Mouse (Mus musculus) CH12.LX (cell line): ENCODE results near the gene Pbld1. TPM values are rescaled to one million over a fixed set of nuclear protein-coding genes. Genes with fewer than 3 reads are reported as not detected.

Experiments
- DNase-seq: peaks from one replicate; pipeline ENCODE4 v3.0.0-alpha.2; 2013; ENCODE audit errors: extremely low read depth
- H3K27ac ChIP-seq: 2 replicates; pipeline ENCODE4 v1.5.1; 2012; ENCODE audit warnings: low read depth, mild to moderate bottlenecking, control low read depth, moderate library complexity; ENCODE audit not compliant: insufficient read depth
- H3K27me3 ChIP-seq: replicated peaks from 2 replicates; pipeline ENCODE3; 2012; ENCODE audit warnings: inconsistent platforms
- H3K36me3 ChIP-seq, 2 experiments: replicated peaks in 1 of 2; 2 replicates each; pipeline versions ENCODE3 to v1.6.1; 2012; ENCODE audit warnings: inconsistent platforms in 1 of 2, low read length in 1 of 2, mild to moderate bottlenecking in 1 of 2, mixed read lengths in 1 of 2, moderate library complexity in 1 of 2; ENCODE audit not compliant: control insufficient read depth in 1 of 2, insufficient read depth in 1 of 2
- H3K4me1 ChIP-seq, 2 experiments: 2 replicates each; pipeline ENCODE4 v1.6.1; 2012; ENCODE audit warnings: inconsistent platforms in 1 of 2, moderate library complexity in 1 of 2; ENCODE audit not compliant: insufficient read depth in 2 of 2, control insufficient read depth in 1 of 2
- H3K4me2 ChIP-seq: 2 replicates; pipeline ENCODE4 v1.6.1; 2012; ENCODE audit warnings: low read depth, mild to moderate bottlenecking, control low read depth; ENCODE audit not compliant: poor library complexity, insufficient read depth, severe bottlenecking
- H3K4me3 ChIP-seq, 3 experiments: fragments of 150-350 bp in 1 of 3; sonication (generic) in 1 of 3; replicated peaks in 1 of 3; 2 replicates each; pipeline versions ENCODE3 to v1.5.1; 2011 to 2012; ENCODE audit warnings: low read depth in 2 of 3, low read length in 2 of 3, mild to moderate bottlenecking in 2 of 3, moderate library complexity in 2 of 3, control low read depth in 1 of 3, improper control_type of control experiment in 1 of 3, inconsistent platforms in 1 of 3, mixed read lengths in 1 of 3; ENCODE audit not compliant: poor library complexity in 1 of 3
- H3K79me2 ChIP-seq: replicated peaks from 2 replicates; pipeline ENCODE4 v1.6.1; 2012; ENCODE audit warnings: mild to moderate bottlenecking, moderate library complexity; ENCODE audit not compliant: control insufficient read depth, poor library complexity, insufficient read depth, severe bottlenecking; ENCODE audit errors: extremely low read depth
- H3K9ac ChIP-seq: 2 replicates; pipeline ENCODE4 v1.6.1; 2012; ENCODE audit warnings: low read depth, mild to moderate bottlenecking, control low read depth, moderate library complexity; ENCODE audit not compliant: insufficient read depth
- H3K9me3 ChIP-seq: replicated peaks from 2 replicates; pipeline ENCODE3; 2012; ENCODE audit warnings: low read length, inconsistent platforms, mixed read lengths
- BHLHE40 ChIP-seq: IDR thresholded peaks from 2 replicates; pipeline ENCODE4 v1.6.1; 2011; ENCODE audit warnings: mild to moderate bottlenecking, low read depth, low read length, improper control_type of control experiment
- CHD1 ChIP-seq: IDR thresholded peaks from 2 replicates; pipeline ENCODE4 v1.6.1; 2012; ENCODE audit warnings: low read depth, low read length, improper control_type of control experiment, inconsistent platforms
- CTCF ChIP-seq, 2 experiments: IDR thresholded peaks in 1 of 2; conservative IDR thresholded peaks in 1 of 2; 2 replicates each; pipeline ENCODE4 v1.5.1; 2011 to 2012; ENCODE audit warnings: low read depth in 2 of 2, low read length in 2 of 2, improper control_type of control experiment in 1 of 2, inconsistent platforms in 1 of 2, mild to moderate bottlenecking in 1 of 2, moderate library complexity in 1 of 2
- ELF1 ChIP-seq: IDR thresholded peaks from 2 replicates; pipeline ENCODE4 v1.6.1; 2014; ENCODE audit warnings: low read depth, mild to moderate bottlenecking, inconsistent platforms, low read length, improper control_type of control experiment
- GABPA ChIP-seq: IDR thresholded peaks from 2 replicates; pipeline ENCODE4 v1.6.1; 2012; ENCODE audit warnings: low read depth, low read length, improper control_type of control experiment, inconsistent platforms; ENCODE audit not compliant: insufficient replicate concordance
- IRF4 ChIP-seq: IDR thresholded peaks from 2 replicates; pipeline ENCODE4 v1.6.1; 2014; ENCODE audit warnings: low read depth, mild to moderate bottlenecking, inconsistent platforms, low read length, improper control_type of control experiment
- MAFK ChIP-seq: IDR thresholded peaks from 2 replicates; pipeline ENCODE4 v1.6.1; 2011; ENCODE audit warnings: low read length, improper control_type of control experiment; ENCODE audit not compliant: insufficient replicate concordance
- MAX ChIP-seq: IDR thresholded peaks from 2 replicates; pipeline ENCODE4 v1.6.1; 2011; ENCODE audit warnings: low read length, improper control_type of control experiment
- MYC ChIP-seq: IDR thresholded peaks from 2 replicates; pipeline ENCODE4 v1.6.1; 2011; ENCODE audit warnings: low read depth, mild to moderate bottlenecking, improper control_type of control experiment, low read length
- NELFE ChIP-seq: IDR thresholded peaks from 2 replicates; pipeline ENCODE4 v1.6.1; 2011; ENCODE audit warnings: low read depth, low read length, improper control_type of control experiment
- NRF1 ChIP-seq: IDR thresholded peaks from 2 replicates; pipeline ENCODE4 v1.6.1; 2014; ENCODE audit warnings: low read depth, mild to moderate bottlenecking, inconsistent platforms, low read length, improper control_type of control experiment, moderate library complexity
- PAX5 ChIP-seq: IDR thresholded peaks from 2 replicates; pipeline ENCODE4 v1.6.1; 2012; ENCODE audit warnings: low read length, inconsistent platforms, mixed read lengths
- POLR2AphosphoS2 ChIP-seq: IDR thresholded peaks from 2 replicates; pipeline ENCODE4 v1.6.1; 2011; ENCODE audit warnings: low read depth, low read length, improper control_type of control experiment
- SMC3 ChIP-seq: IDR thresholded peaks from 2 replicates; pipeline ENCODE4 v1.6.1; 2011; ENCODE audit warnings: low read depth, low read length, improper control_type of control experiment
- ZC3H11A ChIP-seq: IDR thresholded peaks from 2 replicates; pipeline ENCODE4 v1.6.1; 2012; ENCODE audit warnings: low read depth, mild to moderate bottlenecking, inconsistent platforms, low read length, improper control_type of control experiment
- dilution Hi-C: fragments of 300-500 bp; cut with MboI; formaldehyde crosslinking; loops from 2 replicates; pipeline ENCODE4 v1.14.3; 2020; ENCODE audit warnings: low sequenced_read_pairs; ENCODE audit not compliant: extremely low pct_unique_long_range_greater_than_20kb, extremely low pct_ligation_motif_present
- in situ Hi-C: fragments of 300-500 bp; cut with MboI; formaldehyde crosslinking; loops from 3 replicates; pipeline ENCODE4 v1.14.3; 2019; ENCODE audit warnings: low sequenced_read_pairs, low pct_ligation_motif_present, low pct_unique_long_range_greater_than_20kb, mixed read lengths
- polyA plus RNA-seq: library from polyadenylated mRNA; unstranded; fragments of >175 nt; gene quantifications from 2 replicates; pipeline ENCODE4 v1.2.1, GENCODE M21; 2012; ENCODE audit warnings: low read depth; ENCODE audit not compliant: insufficient read length
- total RNA-seq, 2 experiments: library from RNA; depleted of rRNA; stranded (reverse); fragments of 300-350 nt in 1 of 2; fragments of >200 nt in 1 of 2; gene quantifications; 2 replicates each; pipeline ENCODE4 v1.2.3; 2012 to 2014

The Pbld1 gene
- total and polyA plus RNA-seq, 3 experiments, result 0.04 to 0.49 TPM; not detected in 1

GRCm38 (mm10) chr10:63096757-63097156 lies 36.8 kb downstream of the Pbld1 start:
- Histone ChIP-seq H3K27me3 (no peaks in the 10 kb centered on the region), H3K79me2 (no peaks in the 10 kb centered on the region), H3K36me3 (no peaks in the 10 kb centered on the region), H3K9ac (no peak overlapping the region), H3K9me3 (no peaks in the 10 kb centered on the region), H3K27ac (no peak overlapping the region), H3K4me1 (peaks cover 0 to 4% of the 10 kb centered on the region in 2 experiments; a peak in 2 of 4 replicates), H3K4me3 (no peak overlapping the region), H3K4me2 (no peak overlapping the region)
- in situ Hi-C loops (no loop called here), dilution Hi-C loops (no loop called here)
- TF ChIP-seq MAX (no peak), POLR2AphosphoS2 (no peak), ZC3H11A (no peak), GABPA (no peak)
- TF ChIP-seq, all 38 proteins: peak for 0
- no peak for DNase-seq

GRCm38 (mm10) chr10:63098191-63098590 lies 38.2 kb downstream of the Pbld1 start:
- in situ Hi-C loops (no loop called here), dilution Hi-C loops (no loop called here)
- DNase-seq, result no peak
- no peak overlapping the region for H3K4me3 ChIP-seq
- no peak overlapping the region for H3K27ac ChIP-seq
- no peak overlapping the region for H3K9ac ChIP-seq
- H3K27me3 ChIP-seq, result no peaks in the 10 kb centered on the region
- no peaks in the 10 kb centered on the region for H3K9me3 ChIP-seq
- H3K36me3 ChIP-seq, result no peaks in the 10 kb centered on the region
- H3K4me2 ChIP-seq, result no peak overlapping the region
- TF ChIP-seq SMC3 (no peak), PAX5 (no peak), CHD1 (no peak), MAX (no peak), CTCF (conservative IDR thresholded peaks at IDR 0.05 in 1 of 2, IDR thresholded peaks at IDR 0.05 in 1 of 2; ENCODE audit: low read depth in 2 of 2, low read length in 2 of 2) (no peak), IRF4 (no peak), MAFK (no peak), NELFE (no peak), MYC (no peak)
- peaks cover 0 to 8% of the 10 kb centered on the region in 2 experiments; a peak in 2 of 4 replicates for H3K4me1 ChIP-seq
- H3K79me2 ChIP-seq, result no peaks in the 10 kb centered on the region

GRCm38 (mm10) chr10:63099521-63099920 lies 39.6 kb downstream of the Pbld1 start, which contains the start of gene Atoh7:
TSS of gene Atoh7 (plus strand) at chr10:63099651.
- Histone ChIP-seq H3K9ac (no peak within 1 kb of the TSS), H3K27me3 (no peaks in the 10 kb centered on the region)
- in situ Hi-C loops, result no loop called here

More at GRCm38 (mm10) chr10:63099521-63099920, 39.6 kb downstream of the Pbld1 start, which contains the start of gene Atoh7:
- no peak for DNase-seq
- Histone ChIP-seq H3K4me2 (no peak within 1 kb of the TSS), H3K36me3 (no peaks in the 10 kb centered on the region), H3K27ac (no peak within 1 kb of the TSS), H3K79me2 (no peaks in the 10 kb centered on the region), H3K4me3 (no peak within 1 kb of the TSS), H3K4me1 (0 out of 4 replicates have a peak, but pooled peaks cover 0 to 4% of the 10 kb centered on the region in 2 experiments), H3K9me3 (no peaks in the 10 kb centered on the region)
- dilution Hi-C loops, result no loop called here
- TF ChIP-seq NRF1 (no peak), SMC3 (no peak), BHLHE40 (no peak), ELF1 (no peak), POLR2AphosphoS2 (no peak)
